Mouse (Mus musculus) left cerebral cortex, adult 9 months (tissue): ENCODE data around the gene Vim.
"Not testable (repeated sequence)": the region's sequence is repeated elsewhere in the genome, so short reads cannot be mapped to it uniquely, and the experiment has no call there.

Experiments used
- DNase-seq, 2 experiments: peaks; one replicate each; pipeline ENCODE4 v3.0.0; 2022; ENCODE audit warnings: low spot score in 2 of 2

Vim gene

GRCm38 (mm10) chr2:13570122-13570521 is 3.6 kb upstream of the Vim start:
- DNase-seq, result no peak

- DNase-seq, result no peak
Observed at GRCm38 (mm10) chr2:13572101-13572553, 1.6 kb upstream of the Vim start.

GRCm38 (mm10) chr2:13572647-13573407 is 900 bp upstream of the Vim start:
- no peak for DNase-seq

- no peak for DNase-seq
Observed at GRCm38 (mm10) chr2:13574066-13574800, 506 bp downstream of the Vim start.

GRCm38 (mm10) chr2:13574801-13575150 is 1.0 kb downstream of the Vim start:
- DNase-seq, result no peak

- peak in 1 of 2 experiments; percentile 74 for DNase-seq
Observed at GRCm38 (mm10) chr2:13575287-13575801, 1.6 kb downstream of the Vim start.

GRCm38 (mm10) chr2:13575926-13576325 is 2.2 kb downstream of the Vim start:
- DNase-seq, result no peak

GRCm38 (mm10) chr2:13577399-13577798 is 3.7 kb downstream of the Vim start:
- DNase-seq, result no peak

- DNase-seq, result no peak
Observed at GRCm38 (mm10) chr2:13578473-13579152, 4.9 kb downstream of the Vim start.

- no peak for DNase-seq
Observed at GRCm38 (mm10) chr2:13579315-13579714, 5.6 kb downstream of the Vim start.

GRCm38 (mm10) chr2:13579991-13580390 is 6.3 kb downstream of the Vim start:
- no peak for DNase-seq

- no peak for DNase-seq
Observed at GRCm38 (mm10) chr2:13582184-13582583, 8.5 kb downstream of the Vim start.

GRCm38 (mm10) chr2:13583746-13584145 is 10.0 kb downstream of the Vim start:
- DNase-seq, result not testable (repeated sequence)

- DNase-seq, result no peak
Observed at GRCm38 (mm10) chr2:13593328-13593727, 19.6 kb downstream of the Vim start.

GRCm38 (mm10) chr2:13596965-13597656 is 23.4 kb downstream of the Vim start:
- DNase-seq, result no peak

GRCm38 (mm10) chr2:13598166-13598565 is 24.4 kb downstream of the Vim start:
- no peak for DNase-seq

GRCm38 (mm10) chr2:13603093-13603492 is 29.4 kb downstream of the Vim start:
- DNase-seq, result no peak

GRCm38 (mm10) chr2:13603636-13604035 is 29.9 kb downstream of the Vim start:
- not testable (repeated sequence) for DNase-seq

- no peak for DNase-seq
Observed at GRCm38 (mm10) chr2:13630136-13630832, 56.6 kb downstream of the Vim start.
